Mouse (Mus musculus): ENCODE measurements around the gene Gm11627. TPM values are rescaled to one million over a fixed set of nuclear protein-coding genes. Genes with fewer than 3 reads are reported as not detected.
"Not testable (repeated sequence)": the region's sequence is repeated elsewhere in the genome, so short reads cannot be mapped to it uniquely, and the experiment has no call there.

Gm11627 gene
- total RNA-seq, 2 experiments from 2014 or later: 3.8 to 6.0 TPM

DNA sequence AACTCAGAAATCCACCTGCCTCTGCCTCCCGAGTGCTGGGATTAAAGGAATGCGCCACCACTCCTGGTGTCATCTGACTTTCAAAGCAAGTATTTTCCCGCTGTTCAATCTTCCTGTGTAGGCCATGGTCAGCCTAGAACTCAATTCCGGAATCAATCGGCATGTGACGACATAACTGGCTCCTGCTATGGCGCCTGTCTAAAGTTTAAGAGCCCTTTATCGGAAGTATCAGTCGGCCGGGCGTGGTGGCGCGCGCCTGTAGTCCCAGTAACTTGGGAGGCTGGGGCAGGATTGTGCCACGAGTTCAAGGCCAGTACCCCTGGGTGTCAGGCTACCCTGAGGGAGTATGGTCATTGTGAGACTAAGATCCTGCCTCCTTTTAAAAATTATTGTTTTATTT lies 11.5 kb downstream of the Gm11627 start:
- intact Hi-C loops (cut with DNase I): no loop called here
- DNase-seq (ENCODE audit: low spot score in 2 of 2): no peak

DNA sequence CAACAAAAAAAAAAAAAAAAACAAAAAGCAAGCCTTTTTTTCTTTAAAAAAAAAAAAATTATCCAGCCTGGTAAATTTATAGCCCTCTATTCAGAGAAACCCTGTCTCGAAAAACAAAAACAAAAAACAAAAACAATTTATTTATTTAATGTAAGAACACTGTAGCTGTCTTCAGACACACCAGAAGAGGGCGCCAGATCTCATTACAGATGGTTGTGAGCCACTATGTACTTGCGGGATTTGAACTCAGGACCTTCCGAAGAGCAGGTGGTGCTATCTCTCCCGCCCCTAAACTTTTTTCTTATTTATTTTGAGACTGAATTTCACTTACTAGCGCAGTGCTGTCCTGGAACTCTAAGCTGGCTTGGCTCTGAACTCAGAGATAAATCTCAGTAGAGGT lies 12.1 kb downstream of the Gm11627 start:
- intact Hi-C loops (cut with DNase I): no loop called here
- DNase-seq (ENCODE audit: low spot score in 2 of 2): no peak

- intact Hi-C loops (cut with DNase I): no loop called here
- DNase-seq (ENCODE audit: low spot score in 2 of 2): no peak
These were observed 13.0 kb downstream of the Gm11627 start for GRCm38 (mm10) chr11:102566290-102566689.

GRCm38 (mm10) chr11:102565741-102566140 lies 13.5 kb downstream of the Gm11627 start:
- intact Hi-C loops (cut with DNase I): no loop called here
- no peak for DNase-seq (ENCODE audit: low spot score in 2 of 2)

DNA sequence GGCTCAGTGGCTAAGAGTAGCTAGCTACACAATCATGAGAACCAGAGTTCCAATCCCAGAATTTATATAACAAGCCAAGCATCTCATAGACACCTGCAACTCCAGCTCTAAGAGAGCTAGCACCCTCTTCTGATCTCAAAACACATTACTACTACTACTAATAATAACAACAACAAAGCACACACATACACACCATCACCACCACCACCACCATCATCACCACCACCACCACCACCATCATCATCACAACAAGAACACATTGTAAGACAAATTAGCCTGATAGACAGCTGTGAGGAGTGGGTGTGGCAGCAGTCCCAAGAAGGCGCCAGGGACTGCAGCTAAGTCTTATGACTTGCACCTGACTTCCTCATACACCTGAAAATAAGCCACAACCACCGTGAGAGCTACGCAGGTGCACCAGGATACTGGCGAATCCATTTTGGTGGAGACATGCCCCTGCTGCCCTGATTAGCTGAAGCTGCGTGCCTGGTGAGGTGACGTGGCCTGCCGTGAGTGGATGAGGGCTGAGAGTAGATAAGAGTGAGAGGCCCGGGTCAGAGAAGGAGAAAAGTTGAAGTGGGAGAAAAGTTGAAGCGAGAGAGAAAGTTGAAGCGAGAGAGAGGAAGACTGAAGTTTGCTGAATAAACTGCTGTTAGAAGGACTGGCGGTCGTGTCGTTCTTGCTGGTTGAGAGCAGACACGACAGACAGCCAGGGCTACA lies 14.1 kb downstream of the Gm11627 start:
- intact Hi-C loops (cut with DNase I); DNase-seq (ENCODE audit: low spot score in 2 of 2): not testable (repeated sequence)

DNA sequence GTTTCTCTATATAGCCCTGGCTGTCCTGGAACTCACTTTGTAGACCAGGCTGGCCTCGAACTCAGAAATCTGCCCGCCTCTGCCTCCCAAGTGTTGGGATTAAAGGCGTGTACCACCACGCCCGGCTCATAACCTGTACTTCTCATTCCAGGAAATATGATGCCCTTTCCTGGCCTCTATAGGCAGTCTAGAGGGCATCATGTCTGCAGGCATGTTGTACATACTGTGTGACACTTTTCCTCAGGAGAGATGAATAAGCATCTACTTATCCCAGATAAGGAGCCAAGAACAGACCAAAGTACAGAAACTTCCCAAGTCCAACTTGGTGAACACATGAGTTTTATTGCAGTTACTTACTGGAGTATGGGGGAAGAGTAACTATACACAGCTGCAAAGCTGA lies 20.6 kb downstream of the Gm11627 start:
- intact Hi-C loops (cut with DNase I): loop anchor here (5.0 kb wide), 1 partner anchor 71 kb away; no protein-coding TSS in a partner anchor
- DNase-seq (ENCODE audit: low spot score in 2 of 2): no peak

- intact Hi-C loops (cut with DNase I): loop anchor here (5.0 kb wide), 1 partner anchor 70 kb away; no protein-coding TSS in a partner anchor
- no peak for DNase-seq (ENCODE audit: low spot score in 2 of 2)
These were observed 21.9 kb downstream of the Gm11627 start for GRCm38 (mm10) chr11:102557386-102557785.

GRCm38 (mm10) chr11:102556716-102557074 lies 22.6 kb downstream of the Gm11627 start:
- intact Hi-C loops (cut with DNase I): loop anchor here (5.0 kb wide), 1 partner anchor 69 kb away; no protein-coding TSS in a partner anchor
- no peak for DNase-seq (ENCODE audit: low spot score in 2 of 2)

- peak; percentile 91 to 96 for DNase-seq (ENCODE audit: low spot score in 2 of 2)
- intact Hi-C loops (cut with DNase I): loop anchor here (5.0 kb wide), 1 partner anchor 69 kb away; no protein-coding TSS in a partner anchor
These were observed 23.1 kb downstream of the Gm11627 start, which contains the start of gene Gpatch8 for GRCm38 (mm10) chr11:102556031-102556715. Gene Gpatch8 (minus strand): TSS chr11:102556392.

DNA sequence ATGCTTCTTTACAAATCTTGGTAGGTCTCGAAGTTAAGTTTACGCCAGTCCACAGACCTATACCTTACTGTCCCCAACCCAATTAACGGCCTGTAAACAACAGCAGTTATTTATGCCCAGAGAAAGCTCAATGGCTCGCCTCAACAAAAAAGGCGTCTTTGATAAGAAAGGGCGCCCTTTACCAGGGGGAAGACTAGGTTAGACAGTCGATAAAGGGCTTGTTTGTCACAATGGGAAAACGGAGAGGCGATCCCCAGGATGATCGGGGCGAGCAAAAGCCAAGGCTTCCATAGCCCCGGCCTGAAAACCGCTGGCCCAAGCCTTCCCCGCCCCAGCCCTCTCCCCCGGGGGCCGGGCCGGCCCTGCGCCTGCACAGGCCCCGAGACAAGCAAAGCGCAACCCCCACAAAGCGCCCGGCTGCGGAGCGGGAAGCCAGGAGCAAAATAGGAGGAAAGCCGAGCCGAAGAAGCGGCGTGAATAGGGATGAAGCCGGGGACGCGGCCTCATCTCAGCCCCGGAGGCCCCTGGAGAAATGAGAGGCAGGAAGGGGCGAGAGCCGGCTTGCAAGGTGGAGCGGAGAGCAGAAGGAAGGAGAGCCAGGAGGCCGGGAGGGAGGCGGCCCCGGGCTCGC lies 23.7 kb downstream of the Gm11627 start:
- DNase-seq (ENCODE audit: low spot score in 2 of 2): peak in 1 of 2 experiments; percentile 60
- intact Hi-C loops (cut with DNase I): loop anchor here (5.0 kb wide), 1 partner anchor 68 kb away; no protein-coding TSS in a partner anchor

- intact Hi-C loops (cut with DNase I): no loop called here
- DNase-seq (ENCODE audit: low spot score in 2 of 2): no peak
These were observed 27.2 kb downstream of the Gm11627 start for GRCm38 (mm10) chr11:102552051-102552450.

- intact Hi-C loops (cut with DNase I): no loop called here
- no peak for DNase-seq (ENCODE audit: low spot score in 2 of 2)
These were observed 28.1 kb downstream of the Gm11627 start for GRCm38 (mm10) chr11:102551176-102551575.

DNA sequence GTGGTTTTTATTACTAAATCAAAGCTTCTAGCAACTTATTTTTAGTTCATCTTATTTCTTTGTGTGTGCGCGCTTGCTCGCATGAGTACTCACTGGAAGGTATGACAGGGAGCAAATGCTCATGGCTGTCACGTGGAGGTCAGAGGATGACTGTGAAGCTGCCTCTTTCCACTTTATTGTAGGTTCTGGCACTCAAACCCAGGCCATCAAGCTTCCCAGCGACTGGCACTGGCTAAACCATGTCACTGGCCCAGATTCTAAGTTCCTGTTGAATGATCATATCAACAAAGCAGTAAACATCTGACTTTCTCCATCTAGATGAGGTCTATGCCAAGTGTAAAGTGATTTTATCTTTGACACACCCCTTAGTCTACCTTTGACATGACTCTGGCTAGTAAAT lies 37.8 kb downstream of the Gm11627 start:
- intact Hi-C loops (cut with DNase I): no loop called here
- DNase-seq (ENCODE audit: low spot score in 2 of 2): no peak

DNA sequence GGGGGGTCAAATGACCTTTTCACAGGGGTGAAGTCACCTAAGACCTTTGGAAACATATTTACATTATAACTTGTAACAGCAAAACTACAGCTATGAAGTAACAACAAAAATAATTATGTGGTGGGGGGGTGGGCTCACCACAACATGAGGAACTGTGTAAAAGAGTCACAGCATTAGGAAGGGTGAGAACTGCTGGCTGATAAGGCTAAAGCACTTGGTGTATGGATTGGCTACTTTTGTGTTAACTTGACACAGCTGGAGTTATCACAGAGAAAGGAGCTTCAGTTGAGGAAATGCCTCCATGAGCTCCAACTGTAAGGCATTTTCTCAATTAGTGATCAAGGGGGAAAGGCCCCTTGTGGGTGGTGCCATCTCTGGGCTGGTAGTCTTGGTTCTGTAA lies 39.0 kb downstream of the Gm11627 start:
- DNase-seq (ENCODE audit: low spot score in 2 of 2); intact Hi-C loops (cut with DNase I): not testable (repeated sequence)

DNA sequence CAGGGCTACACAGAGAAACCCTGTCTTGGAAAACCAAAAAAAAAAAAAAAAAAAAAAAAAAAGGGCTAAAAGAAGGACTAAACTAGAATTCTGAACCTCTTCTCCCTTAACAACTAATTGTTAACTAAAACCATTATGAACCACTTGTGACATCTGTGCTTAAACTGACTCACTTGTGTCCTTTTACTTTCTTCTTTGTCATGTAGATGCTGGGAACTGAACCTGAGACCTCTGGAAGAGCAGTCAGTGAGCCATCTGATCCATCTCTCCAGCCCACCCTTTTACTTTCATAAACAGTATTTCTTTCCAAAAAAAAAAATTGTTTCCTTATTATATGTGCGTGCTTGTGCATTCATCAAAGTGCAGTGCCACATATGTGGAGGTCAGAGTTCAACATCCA lies 39.6 kb downstream of the Gm11627 start:
- intact Hi-C loops (cut with DNase I): no loop called here
- no peak for DNase-seq (ENCODE audit: low spot score in 2 of 2)

- DNase-seq (ENCODE audit: low spot score in 2 of 2): no peak
- intact Hi-C loops (cut with DNase I): no loop called here
These were observed 43.1 kb downstream of the Gm11627 start for GRCm38 (mm10) chr11:102536210-102536609.

DNA sequence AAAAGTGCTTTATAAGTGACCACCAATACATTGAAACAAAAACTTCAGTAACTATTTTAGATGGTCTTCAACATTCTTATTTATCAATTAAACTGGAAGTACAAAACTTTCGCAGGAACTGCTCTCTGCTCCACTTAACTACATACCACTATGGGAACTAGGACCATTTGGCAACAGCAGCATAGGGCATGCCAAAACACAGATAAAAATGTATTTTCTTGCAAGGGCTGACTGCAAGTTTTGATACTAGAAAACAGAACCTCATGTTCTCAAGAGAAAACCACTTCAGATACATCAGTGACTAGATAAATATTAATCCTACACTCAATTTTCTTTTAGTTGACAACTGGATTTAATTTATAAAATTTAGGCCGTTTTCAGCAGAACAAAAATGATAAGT lies 45.2 kb downstream of the Gm11627 start:
- intact Hi-C loops (cut with DNase I): no loop called here
- no peak for DNase-seq (ENCODE audit: low spot score in 2 of 2)

- no peak for DNase-seq (ENCODE audit: low spot score in 2 of 2)
- intact Hi-C loops (cut with DNase I): no loop called here
These were observed 47.8 kb downstream of the Gm11627 start for GRCm38 (mm10) chr11:102531425-102531824.

Data from left cerebral cortex, postnatal 25 days (tissue).